Mouse (Mus musculus) fibroblast of lung, adult 2 months (primary cell): ENCODE measurements around the gene Agap2.
"Not testable (repeated sequence)": the region's sequence is repeated elsewhere in the genome, so short reads cannot be mapped to it uniquely, and the experiment has no call there.

ENCODE experiments used
- DNase-seq: peaks from one replicate; pipeline ENCODE4 v3.0.0-alpha.2; 2011; ENCODE audit warnings: low read depth

The Agap2 gene

GRCm38 (mm10) chr10:127059174-127059967 is 15.7 kb upstream of the Agap2 start:
- DNase-seq, result no peak

GRCm38 (mm10) chr10:127059968-127060916 is 14.8 kb upstream of the Agap2 start, which contains the start of gene March9:
March9 (minus strand) TSS chr10:127060184.
- no peak for DNase-seq

- DNase-seq, result no peak
Observed at GRCm38 (mm10) chr10:127061085-127061484, 14.0 kb upstream of the Agap2 start.

GRCm38 (mm10) chr10:127061513-127061912 is 13.6 kb upstream of the Agap2 start:
- no peak for DNase-seq

- not testable (repeated sequence) for DNase-seq
Observed at GRCm38 (mm10) chr10:127062101-127062500, 13.0 kb upstream of the Agap2 start.

GRCm38 (mm10) chr10:127062503-127062902 is 12.6 kb upstream of the Agap2 start:
- DNase-seq, result no peak

- DNase-seq, result peak; percentile 98
Observed at GRCm38 (mm10) chr10:127063239-127063872, 11.7 kb upstream of the Agap2 start, which contains the start of gene Cdk4. Cdk4 (plus strand) TSS chr10:127063534.

GRCm38 (mm10) chr10:127063913-127064870 is 10.9 kb upstream of the Agap2 start:
- no peak for DNase-seq

GRCm38 (mm10) chr10:127065981-127066380 is 9.1 kb upstream of the Agap2 start:
- DNase-seq, result no peak

- DNase-seq, result no peak
Observed at GRCm38 (mm10) chr10:127066519-127067018, 8.5 kb upstream of the Agap2 start.

GRCm38 (mm10) chr10:127068360-127069038 is 6.6 kb upstream of the Agap2 start:
- DNase-seq, result no peak

- DNase-seq, result no peak
Observed at GRCm38 (mm10) chr10:127069281-127070189, 5.5 kb upstream of the Agap2 start.

- DNase-seq, result peak; percentile 92
Observed at GRCm38 (mm10) chr10:127070190-127071121, 4.6 kb upstream of the Agap2 start, which contains the start of gene Tspan31. Tspan31 (minus strand) TSS chr10:127070264.

GRCm38 (mm10) chr10:127071203-127071602 is 3.9 kb upstream of the Agap2 start:
- DNase-seq, result no peak

- DNase-seq, result not testable (repeated sequence)
Observed at GRCm38 (mm10) chr10:127072270-127072669, 2.8 kb upstream of the Agap2 start.

- not testable (repeated sequence) for DNase-seq
Observed at GRCm38 (mm10) chr10:127072969-127073368, 2.1 kb upstream of the Agap2 start.

GRCm38 (mm10) chr10:127073981-127074380 is 1.1 kb upstream of the Agap2 start:
- DNase-seq, result no peak

- no peak for DNase-seq
Observed at GRCm38 (mm10) chr10:127075651-127076050, 567 bp downstream of the Agap2 start.
